Mouse (Mus musculus): Measurements from ENCODE around the gene Plcb1. TPM values are rescaled to one million over a fixed set of nuclear protein-coding genes. Genes with fewer than 3 reads are reported as not detected.

The Plcb1 gene
- polyA plus RNA-seq, 1 experiment from 2014 or later: 7.7 TPM

GRCm38 (mm10) chr2:135381396-135381795, 595.5 kb downstream of the Plcb1 start:
- H3K9ac ChIP-seq (ENCODE audit: low read depth, low read length): no peak overlapping the region
- no peak for TF ChIP-seq CTCF (IDR thresholded peaks at IDR 0.05; ENCODE audit: low read depth)
- no peaks in the 10 kb centered on the region for H3K4me1 ChIP-seq (replicated peaks; ENCODE audit: control insufficient read depth, insufficient read depth, low read length)
- no peak overlapping the region for H3K4me2 ChIP-seq (replicated peaks; ENCODE audit: low read depth)
- H3K27me3 ChIP-seq (replicated peaks; ENCODE audit: control insufficient read depth, insufficient read depth, low read length): no peaks in the 10 kb centered on the region
- ATAC-seq: no peak
- WGBS: 87% methylated on average over 1 of the region's 1 CpGs
- H3K9me3 ChIP-seq (ENCODE audit: control insufficient read depth): no peaks in the 10 kb centered on the region
- H3K27ac ChIP-seq (ENCODE audit: low read depth, low read length): no peak overlapping the region
- H3K36me3 ChIP-seq (ENCODE audit: control insufficient read depth, insufficient read depth): no peaks in the 10 kb centered on the region
- no peak overlapping the region for H3K4me3 ChIP-seq (ENCODE audit: low read depth, low read length)

GRCm38 (mm10) chr2:135387990-135388389, 602.1 kb downstream of the Plcb1 start:
- H3K36me3 ChIP-seq (ENCODE audit: control insufficient read depth, insufficient read depth): no peaks in the 10 kb centered on the region
- H3K9me3 ChIP-seq (ENCODE audit: control insufficient read depth): no peaks in the 10 kb centered on the region
- H3K27me3 ChIP-seq (replicated peaks; ENCODE audit: control insufficient read depth, insufficient read depth, low read length): no peaks in the 10 kb centered on the region
- H3K9ac ChIP-seq (ENCODE audit: low read depth, low read length): no peak overlapping the region
- H3K4me1 ChIP-seq (replicated peaks; ENCODE audit: control insufficient read depth, insufficient read depth, low read length): no peaks in the 10 kb centered on the region
- TF ChIP-seq CTCF (IDR thresholded peaks at IDR 0.05; ENCODE audit: low read depth): peak; percentile 72
- no peak overlapping the region for H3K4me3 ChIP-seq (ENCODE audit: low read depth, low read length)
- no peak overlapping the region for H3K27ac ChIP-seq (ENCODE audit: low read depth, low read length)
- no peak overlapping the region for H3K4me2 ChIP-seq (replicated peaks; ENCODE audit: low read depth)
- 62% methylated on average over 9 of the region's 9 CpGs for WGBS
- no peak for ATAC-seq

- no peak overlapping the region for H3K4me3 ChIP-seq (ENCODE audit: low read depth, low read length)
Measured at GRCm38 (mm10) chr2:135394698-135395097, 608.8 kb downstream of the Plcb1 start.

GRCm38 (mm10) chr2:135396375-135396774, 610.5 kb downstream of the Plcb1 start:
- Histone ChIP-seq H3K9me3 (ENCODE audit: control insufficient read depth) (no peaks in the 10 kb centered on the region), H3K27ac (ENCODE audit: low read depth, low read length) (no peak overlapping the region), H3K36me3 (ENCODE audit: control insufficient read depth, insufficient read depth) (no peaks in the 10 kb centered on the region), H3K4me3 (ENCODE audit: low read depth, low read length) (no peak overlapping the region), H3K9ac (ENCODE audit: low read depth, low read length) (no peak overlapping the region), H3K4me2 (replicated peaks; ENCODE audit: low read depth) (no peak overlapping the region), H3K4me1 (replicated peaks; ENCODE audit: control insufficient read depth, insufficient read depth, low read length) (peaks cover 7% of the 10 kb centered on the region; the same call in 1 of the 2 replicates), H3K27me3 (replicated peaks; ENCODE audit: control insufficient read depth, insufficient read depth, low read length) (no peaks in the 10 kb centered on the region)
- TF ChIP-seq CTCF (IDR thresholded peaks at IDR 0.05; ENCODE audit: low read depth): no peak
- WGBS: 75% methylated on average over 3 of the region's 3 CpGs
- ATAC-seq: no peak

More at GRCm38 (mm10) chr2:135394698-135395097, 608.8 kb downstream of the Plcb1 start:
- 85% methylated on average over 3 of the region's 3 CpGs for WGBS
- no peak for TF ChIP-seq CTCF (IDR thresholded peaks at IDR 0.05; ENCODE audit: low read depth)
- H3K9ac ChIP-seq (ENCODE audit: low read depth, low read length): no peak overlapping the region
- no peak overlapping the region for H3K4me2 ChIP-seq (replicated peaks; ENCODE audit: low read depth)
- H3K9me3 ChIP-seq (ENCODE audit: control insufficient read depth): no peaks in the 10 kb centered on the region
- no peak for ATAC-seq
- H3K4me1 ChIP-seq (replicated peaks; ENCODE audit: control insufficient read depth, insufficient read depth, low read length): 0 out of 2 replicates have a peak, but pooled peaks cover 5% of the 10 kb centered on the region
- H3K36me3 ChIP-seq (ENCODE audit: control insufficient read depth, insufficient read depth): no peaks in the 10 kb centered on the region
- no peaks in the 10 kb centered on the region for H3K27me3 ChIP-seq (replicated peaks; ENCODE audit: control insufficient read depth, insufficient read depth, low read length)
- no peak overlapping the region for H3K27ac ChIP-seq (ENCODE audit: low read depth, low read length)

GRCm38 (mm10) chr2:135397970-135398369, 612.1 kb downstream of the Plcb1 start:
- no peak overlapping the region for H3K9ac ChIP-seq (ENCODE audit: low read depth, low read length)
- TF ChIP-seq CTCF (IDR thresholded peaks at IDR 0.05; ENCODE audit: low read depth): no peak
- H3K4me1 ChIP-seq (replicated peaks; ENCODE audit: control insufficient read depth, insufficient read depth, low read length): peaks cover 7% of the 10 kb centered on the region; the same call in 1 of the 2 replicates
- WGBS: 81% methylated on average over 2 of the region's 2 CpGs
- H3K27ac ChIP-seq (ENCODE audit: low read depth, low read length): no peak overlapping the region
- H3K36me3 ChIP-seq (ENCODE audit: control insufficient read depth, insufficient read depth): no peaks in the 10 kb centered on the region
- no peak overlapping the region for H3K4me3 ChIP-seq (ENCODE audit: low read depth, low read length)
- no peaks in the 10 kb centered on the region for H3K27me3 ChIP-seq (replicated peaks; ENCODE audit: control insufficient read depth, insufficient read depth, low read length)
- H3K9me3 ChIP-seq (ENCODE audit: control insufficient read depth): no peaks in the 10 kb centered on the region
- H3K4me2 ChIP-seq (replicated peaks; ENCODE audit: low read depth): no peak overlapping the region
- ATAC-seq: no peak

GRCm38 (mm10) chr2:135399760-135400159, 613.9 kb downstream of the Plcb1 start:
- Histone ChIP-seq H3K4me2 (replicated peaks; ENCODE audit: low read depth) (0 out of 2 replicates have a peak overlapping the region, but pooled peaks have one; percentile 13), H3K4me3 (ENCODE audit: low read depth, low read length) (no peak overlapping the region), H3K27ac (ENCODE audit: low read depth, low read length) (no peak overlapping the region), H3K4me1 (replicated peaks; ENCODE audit: control insufficient read depth, insufficient read depth, low read length) (peaks cover 7% of the 10 kb centered on the region; the same call in 1 of the 2 replicates), H3K27me3 (replicated peaks; ENCODE audit: control insufficient read depth, insufficient read depth, low read length) (no peaks in the 10 kb centered on the region), H3K36me3 (ENCODE audit: control insufficient read depth, insufficient read depth) (no peaks in the 10 kb centered on the region), H3K9me3 (ENCODE audit: control insufficient read depth) (no peaks in the 10 kb centered on the region), H3K9ac (ENCODE audit: low read depth, low read length) (no peak overlapping the region)
- ATAC-seq: peak; percentile 81
- WGBS: 49% methylated on average over 6 of the region's 6 CpGs
- no peak for TF ChIP-seq CTCF (IDR thresholded peaks at IDR 0.05; ENCODE audit: low read depth)

GRCm38 (mm10) chr2:135402916-135403315, 617.0 kb downstream of the Plcb1 start:
- Histone ChIP-seq H3K4me2 (replicated peaks; ENCODE audit: low read depth) (no peak overlapping the region), H3K4me1 (replicated peaks; ENCODE audit: control insufficient read depth, insufficient read depth, low read length) (peaks cover 7% of the 10 kb centered on the region; the same call in 1 of the 2 replicates), H3K36me3 (ENCODE audit: control insufficient read depth, insufficient read depth) (no peaks in the 10 kb centered on the region), H3K27me3 (replicated peaks; ENCODE audit: control insufficient read depth, insufficient read depth, low read length) (no peaks in the 10 kb centered on the region), H3K9ac (ENCODE audit: low read depth, low read length) (no peak overlapping the region), H3K9me3 (ENCODE audit: control insufficient read depth) (no peaks in the 10 kb centered on the region), H3K4me3 (ENCODE audit: low read depth, low read length) (no peak overlapping the region), H3K27ac (ENCODE audit: low read depth, low read length) (no peak overlapping the region)
- no peak for TF ChIP-seq CTCF (IDR thresholded peaks at IDR 0.05; ENCODE audit: low read depth)
- ATAC-seq: no peak
- 72% methylated on average over 1 of the region's 1 CpGs for WGBS
